Mouse (Mus musculus) CH12.LX (cell line): Measurements from ENCODE around the gene 1700122O11Rik. TPM values are rescaled to one million over a fixed set of nuclear protein-coding genes. Genes with fewer than 3 reads are reported as not detected.
A peak's percentile ranks its signal among the peaks of the same experiment; 100 is the strongest.

ENCODE experiments used
- DNase-seq: peaks from one replicate; pipeline ENCODE4 v3.0.0-alpha.2; 2013; ENCODE audit errors: extremely low read depth
- H3K27ac ChIP-seq: 2 replicates; pipeline ENCODE4 v1.5.1; 2012; ENCODE audit warnings: low read depth, mild to moderate bottlenecking, control low read depth, moderate library complexity; ENCODE audit not compliant: insufficient read depth
- H3K27me3 ChIP-seq: replicated peaks from 2 replicates; pipeline ENCODE3; 2012; ENCODE audit warnings: inconsistent platforms
- H3K36me3 ChIP-seq, 2 experiments: replicated peaks in 1 of 2; 2 replicates each; pipeline versions ENCODE3 to v1.6.1; 2012; ENCODE audit warnings: inconsistent platforms in 1 of 2, low read length in 1 of 2, mild to moderate bottlenecking in 1 of 2, mixed read lengths in 1 of 2, moderate library complexity in 1 of 2; ENCODE audit not compliant: control insufficient read depth in 1 of 2, insufficient read depth in 1 of 2
- H3K4me1 ChIP-seq, 2 experiments: 2 replicates each; pipeline ENCODE4 v1.6.1; 2012; ENCODE audit warnings: inconsistent platforms in 1 of 2, moderate library complexity in 1 of 2; ENCODE audit not compliant: insufficient read depth in 2 of 2, control insufficient read depth in 1 of 2
- H3K4me2 ChIP-seq: 2 replicates; pipeline ENCODE4 v1.6.1; 2012; ENCODE audit warnings: low read depth, mild to moderate bottlenecking, control low read depth; ENCODE audit not compliant: poor library complexity, insufficient read depth, severe bottlenecking
- H3K4me3 ChIP-seq, 3 experiments: fragments of 150-350 bp in 1 of 3; sonication (generic) in 1 of 3; replicated peaks in 1 of 3; 2 replicates each; pipeline versions ENCODE3 to v1.5.1; 2011 to 2012; ENCODE audit warnings: low read depth in 2 of 3, low read length in 2 of 3, mild to moderate bottlenecking in 2 of 3, moderate library complexity in 2 of 3, control low read depth in 1 of 3, improper control_type of control experiment in 1 of 3, inconsistent platforms in 1 of 3, mixed read lengths in 1 of 3; ENCODE audit not compliant: poor library complexity in 1 of 3
- H3K79me2 ChIP-seq: replicated peaks from 2 replicates; pipeline ENCODE4 v1.6.1; 2012; ENCODE audit warnings: mild to moderate bottlenecking, moderate library complexity; ENCODE audit not compliant: control insufficient read depth, poor library complexity, insufficient read depth, severe bottlenecking; ENCODE audit errors: extremely low read depth
- H3K9ac ChIP-seq: 2 replicates; pipeline ENCODE4 v1.6.1; 2012; ENCODE audit warnings: low read depth, mild to moderate bottlenecking, control low read depth, moderate library complexity; ENCODE audit not compliant: insufficient read depth
- H3K9me3 ChIP-seq: replicated peaks from 2 replicates; pipeline ENCODE3; 2012; ENCODE audit warnings: low read length, inconsistent platforms, mixed read lengths
- CHD2 ChIP-seq: IDR thresholded peaks from 2 replicates; pipeline ENCODE4 v1.6.1; 2011; ENCODE audit warnings: low read length, improper control_type of control experiment
- ELF1 ChIP-seq: IDR thresholded peaks from 2 replicates; pipeline ENCODE4 v1.6.1; 2014; ENCODE audit warnings: low read depth, mild to moderate bottlenecking, inconsistent platforms, low read length, improper control_type of control experiment
- GABPA ChIP-seq: IDR thresholded peaks from 2 replicates; pipeline ENCODE4 v1.6.1; 2012; ENCODE audit warnings: low read depth, low read length, improper control_type of control experiment, inconsistent platforms; ENCODE audit not compliant: insufficient replicate concordance
- IRF4 ChIP-seq: IDR thresholded peaks from 2 replicates; pipeline ENCODE4 v1.6.1; 2014; ENCODE audit warnings: low read depth, mild to moderate bottlenecking, inconsistent platforms, low read length, improper control_type of control experiment
- JUN ChIP-seq: IDR thresholded peaks from 2 replicates; pipeline ENCODE4 v1.6.1; 2011; ENCODE audit warnings: low read depth, mild to moderate bottlenecking, low read length, improper control_type of control experiment, moderate library complexity; ENCODE audit not compliant: insufficient read depth
- KAT2A ChIP-seq: IDR thresholded peaks from 2 replicates; pipeline ENCODE4 v1.6.1; 2012; ENCODE audit warnings: low read length, improper control_type of control experiment, inconsistent platforms; ENCODE audit not compliant: insufficient replicate concordance
- MAFK ChIP-seq: IDR thresholded peaks from 2 replicates; pipeline ENCODE4 v1.6.1; 2011; ENCODE audit warnings: low read length, improper control_type of control experiment; ENCODE audit not compliant: insufficient replicate concordance
- MAX ChIP-seq: IDR thresholded peaks from 2 replicates; pipeline ENCODE4 v1.6.1; 2011; ENCODE audit warnings: low read length, improper control_type of control experiment
- MAZ ChIP-seq: IDR thresholded peaks from 2 replicates; pipeline ENCODE4 v1.6.1; 2012; ENCODE audit warnings: low read depth, mild to moderate bottlenecking, inconsistent platforms, low read length, improper control_type of control experiment, moderate library complexity
- MEF2A ChIP-seq: IDR thresholded peaks from 2 replicates; pipeline ENCODE4 v1.6.1; 2014; ENCODE audit warnings: low read depth, mild to moderate bottlenecking, inconsistent platforms, low read length, improper control_type of control experiment, borderline replicate concordance
- NRF1 ChIP-seq: IDR thresholded peaks from 2 replicates; pipeline ENCODE4 v1.6.1; 2014; ENCODE audit warnings: low read depth, mild to moderate bottlenecking, inconsistent platforms, low read length, improper control_type of control experiment, moderate library complexity
- PAX5 ChIP-seq: IDR thresholded peaks from 2 replicates; pipeline ENCODE4 v1.6.1; 2012; ENCODE audit warnings: low read length, inconsistent platforms, mixed read lengths
- POLR2AphosphoS2 ChIP-seq: IDR thresholded peaks from 2 replicates; pipeline ENCODE4 v1.6.1; 2011; ENCODE audit warnings: low read depth, low read length, improper control_type of control experiment
- TBP ChIP-seq: conservative IDR thresholded peaks from 2 replicates; pipeline ENCODE4 v1.6.1; 2011; ENCODE audit warnings: low read depth, low read length, improper control_type of control experiment
- ZKSCAN1 ChIP-seq: IDR thresholded peaks from 2 replicates; pipeline ENCODE4 v1.6.1; 2012; ENCODE audit warnings: low read depth, inconsistent platforms, low read length, improper control_type of control experiment, borderline replicate concordance
- ZNF384 ChIP-seq: IDR thresholded peaks from 2 replicates; pipeline ENCODE4 v1.6.1; 2012; ENCODE audit warnings: low read depth, low read length, improper control_type of control experiment, inconsistent platforms
- dilution Hi-C: fragments of 300-500 bp; cut with MboI; formaldehyde crosslinking; loops from 2 replicates; pipeline ENCODE4 v1.14.3; 2020; ENCODE audit warnings: low sequenced_read_pairs; ENCODE audit not compliant: extremely low pct_unique_long_range_greater_than_20kb, extremely low pct_ligation_motif_present
- in situ Hi-C: fragments of 300-500 bp; cut with MboI; formaldehyde crosslinking; loops from 3 replicates; pipeline ENCODE4 v1.14.3; 2019; ENCODE audit warnings: low sequenced_read_pairs, low pct_ligation_motif_present, low pct_unique_long_range_greater_than_20kb, mixed read lengths
- polyA plus RNA-seq: library from polyadenylated mRNA; unstranded; fragments of >175 nt; gene quantifications from 2 replicates; pipeline ENCODE4 v1.2.1, GENCODE M21; 2012; ENCODE audit warnings: low read depth; ENCODE audit not compliant: insufficient read length
- total RNA-seq, 2 experiments: library from RNA; depleted of rRNA; stranded (reverse); fragments of 300-350 nt in 1 of 2; fragments of >200 nt in 1 of 2; gene quantifications; 2 replicates each; pipeline ENCODE4 v1.2.3; 2012 to 2014

Gene 1700122O11Rik
- total and polyA plus RNA-seq, 3 experiments, result not detected

GRCm38 (mm10) chr17:48011105-48011504 is 27.0 kb downstream of the 1700122O11Rik start:
- Histone ChIP-seq H3K4me1 (peaks cover 6 to 12% of the 10 kb centered on the region in 2 experiments), H3K9ac (no peak overlapping the region), H3K4me3 (no peak overlapping the region), H3K27ac (no peak overlapping the region), H3K4me2 (no peak overlapping the region), H3K27me3 (peaks cover 2% of the 10 kb centered on the region), H3K79me2 (no peaks in the 10 kb centered on the region), H3K9me3 (no peaks in the 10 kb centered on the region), H3K36me3 (no peaks in the 10 kb centered on the region)
- dilution Hi-C loops, result no loop called here
- in situ Hi-C loops, result no loop called here
- TF ChIP-seq MAX, result no peak
- TF ChIP-seq KAT2A, result no peak
- TF ChIP-seq PAX5, result no peak
- TF ChIP-seq TBP, result no peak
- DNase-seq, result no peak

- H3K27ac ChIP-seq, result no peak overlapping the region
- H3K9ac ChIP-seq, result no peak overlapping the region
- peaks cover 2% of the 10 kb centered on the region for H3K27me3 ChIP-seq
- no peak overlapping the region for H3K4me3 ChIP-seq
- dilution Hi-C loops, result no loop called here
- no peaks in the 10 kb centered on the region for H3K9me3 ChIP-seq
- no peaks in the 10 kb centered on the region for H3K79me2 ChIP-seq
- no peaks in the 10 kb centered on the region for H3K36me3 ChIP-seq
- TF ChIP-seq ELF1 (peak; percentile 55; the same call in 1 of the 2 replicates), GABPA (no peak), MEF2A (peak; percentile 51; the same call in 1 of the 2 replicates), NRF1 (no peak), MAZ (no peak), JUN (no peak), KAT2A (no peak), POLR2AphosphoS2 (no peak), CHD2 (peak; percentile 61; the same call in 1 of the 2 replicates), ZKSCAN1 (no peak), ZNF384 (no peak), IRF4 (no peak), MAFK (no peak)
- DNase-seq, result peak; percentile 56
- H3K4me2 ChIP-seq, result no peak overlapping the region
- peaks cover 6 to 12% of the 10 kb centered on the region in 2 experiments for H3K4me1 ChIP-seq
- in situ Hi-C loops, result no loop called here
Observed at GRCm38 (mm10) chr17:48010283-48010682, 27.8 kb downstream of the 1700122O11Rik start.
